Mouse (Mus musculus) myocyte (in vitro differentiated cells): ENCODE measurements at regions not wholly inside any gene's neighbourhood (a gene's known extent, or its start where the extent isn't known, plus 50 kb on each side); places are given as distances from the start of the nearest gene placed in this dataset.

ENCODE experiments used
- MAX ChIP-seq: IDR thresholded peaks from one replicate; pipeline ENCODE4 v1.6.1; 2011; ENCODE audit warnings: low read depth, mild to moderate bottlenecking, control low read depth
- POLR2A ChIP-seq: IDR thresholded peaks from one replicate; pipeline ENCODE4 v1.6.1; 2011; ENCODE audit warnings: low read depth, mild to moderate bottlenecking, control low read depth, moderate library complexity; ENCODE audit not compliant: insufficient read length
- TCF12 ChIP-seq: IDR thresholded peaks from one replicate; pipeline ENCODE4 v1.6.1; 2011; ENCODE audit warnings: mild to moderate bottlenecking, control low read depth; ENCODE audit not compliant: poor library complexity, insufficient read depth, severe bottlenecking

DNA sequence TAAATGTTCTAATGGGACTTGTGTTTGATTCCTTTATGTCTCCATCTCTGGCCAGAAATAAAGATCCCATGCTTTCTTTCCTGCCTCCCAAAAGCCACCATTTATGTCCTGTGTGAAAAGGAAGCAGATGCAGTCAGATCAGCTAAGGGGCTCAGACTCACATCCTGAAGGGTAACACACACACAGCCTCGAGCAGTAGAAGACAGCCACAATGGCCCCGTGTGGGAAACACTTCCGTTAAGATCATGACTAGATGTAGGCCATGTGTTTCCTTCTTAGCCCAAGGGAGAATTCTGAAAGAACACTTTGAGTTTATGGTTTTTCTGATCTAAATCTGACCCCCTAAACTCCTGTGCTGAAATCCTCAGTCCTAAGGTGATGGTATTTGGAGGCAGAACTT lies 110.4 kb upstream of the Gm3448 start:
- TF ChIP-seq MAX: no peak
- TF ChIP-seq TCF12: no peak
- no peak for TF ChIP-seq POLR2A
